Mouse (Mus musculus) CD4-positive, CD25-positive, alpha-beta regulatory T cell, adult 2 months (primary cell): ENCODE measurements around the gene Nsf.
"Not testable (repeated sequence)": the region's sequence is repeated elsewhere in the genome, so short reads cannot be mapped to it uniquely, and the experiment has no call there.

Experiments used
- DNase-seq: peaks from one replicate; pipeline ENCODE4 v3.0.0-alpha.2; 2012; ENCODE audit warnings: low read depth, low spot score

Nsf gene

GRCm38 (mm10) chr11:103896056-103896455 lies 57.8 kb downstream of the Nsf start:
- DNase-seq: no peak

DNA sequence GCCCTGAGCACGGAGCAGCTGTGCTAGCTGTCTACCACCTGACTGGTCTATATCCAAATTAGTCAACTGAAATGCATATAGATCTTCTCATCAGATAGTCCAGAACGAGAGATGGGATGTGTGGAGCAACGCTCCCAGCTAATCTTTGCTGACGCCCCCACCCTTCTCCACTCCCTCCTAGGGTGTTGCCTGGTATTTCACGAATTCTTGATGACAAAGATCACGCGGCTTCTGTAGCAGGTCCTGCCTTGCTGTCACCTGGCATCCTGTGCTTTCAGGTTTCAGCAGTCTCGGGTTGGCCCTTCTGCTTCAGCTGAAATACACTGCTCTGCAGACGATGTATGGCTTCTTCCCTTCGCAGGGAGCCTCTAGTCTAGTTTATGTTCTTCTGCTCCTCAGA lies 61.0 kb downstream of the Nsf start:
- no peak for DNase-seq

GRCm38 (mm10) chr11:103891781-103892180 lies 62.1 kb downstream of the Nsf start:
- DNase-seq: no peak

- DNase-seq: no peak
Measured at GRCm38 (mm10) chr11:103890337-103891186, 63.3 kb downstream of the Nsf start.

- DNase-seq: no peak
Measured at GRCm38 (mm10) chr11:103887724-103888410, 66.0 kb downstream of the Nsf start.

GRCm38 (mm10) chr11:103884749-103885383 lies 69.0 kb downstream of the Nsf start:
- no peak for DNase-seq

GRCm38 (mm10) chr11:103883793-103884192 lies 70.1 kb downstream of the Nsf start:
- no peak for DNase-seq

- not testable (repeated sequence) for DNase-seq
Measured at GRCm38 (mm10) chr11:103879476-103879875, 74.4 kb downstream of the Nsf start.

DNA sequence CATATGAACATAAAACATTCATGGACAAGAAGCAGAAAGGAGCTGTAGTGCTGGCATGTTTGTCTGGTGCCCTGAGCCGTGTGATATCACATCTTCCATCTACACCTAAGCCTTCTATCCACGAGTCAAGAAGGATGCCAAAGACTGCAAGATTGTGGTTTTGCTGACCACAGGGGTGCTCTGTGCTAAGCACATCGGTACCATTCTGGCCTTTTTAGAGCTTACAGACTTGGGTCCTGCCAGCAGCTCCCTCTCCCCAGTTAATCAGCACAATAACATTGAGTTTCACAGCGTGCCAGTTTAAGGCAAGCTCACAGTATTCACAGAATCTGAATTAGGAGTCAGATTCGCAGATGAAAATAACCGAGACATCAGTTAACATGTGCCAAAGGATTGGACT lies 75.4 kb downstream of the Nsf start:
- DNase-seq: no peak

GRCm38 (mm10) chr11:103870352-103870751 lies 83.5 kb downstream of the Nsf start:
- no peak for DNase-seq

DNA sequence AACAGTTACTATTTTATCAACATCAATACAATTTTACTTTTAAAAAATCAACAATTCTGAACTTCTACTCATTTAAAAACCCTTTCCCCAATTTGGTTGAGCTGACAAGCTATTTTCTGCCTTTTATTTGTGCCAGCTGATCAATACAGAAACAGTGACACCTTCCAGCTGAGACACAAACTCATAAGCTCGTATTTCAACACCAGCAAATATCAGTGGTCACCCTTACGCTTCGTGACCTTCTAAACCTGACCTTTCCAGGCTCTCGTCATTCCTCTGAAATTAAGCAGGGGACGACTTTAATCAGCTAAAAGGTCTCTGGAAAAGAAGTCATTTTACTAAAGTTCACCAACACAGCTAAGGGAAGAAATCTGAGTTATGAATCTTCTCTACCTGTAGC lies 86.2 kb downstream of the Nsf start:
- no peak for DNase-seq

DNA sequence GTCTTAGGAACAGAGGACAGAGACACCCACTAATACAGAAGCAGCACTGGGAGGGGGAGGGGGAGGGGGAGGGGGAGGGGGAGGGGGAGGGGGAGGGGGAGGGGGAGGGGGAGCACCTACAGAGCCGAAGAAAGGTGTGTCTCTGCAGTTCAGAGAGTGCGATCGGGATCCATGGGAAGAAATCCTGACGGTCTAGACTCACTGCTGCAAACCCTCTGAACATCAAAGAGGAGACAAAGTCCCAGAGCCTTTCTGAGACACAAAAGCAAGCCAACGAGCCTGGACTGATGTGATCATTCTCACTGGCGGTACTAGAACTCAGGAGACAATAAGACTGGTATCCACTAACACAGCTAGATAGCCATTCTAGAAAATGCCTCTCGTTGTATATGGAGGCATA lies 88.5 kb downstream of the Nsf start:
- no peak for DNase-seq

DNA sequence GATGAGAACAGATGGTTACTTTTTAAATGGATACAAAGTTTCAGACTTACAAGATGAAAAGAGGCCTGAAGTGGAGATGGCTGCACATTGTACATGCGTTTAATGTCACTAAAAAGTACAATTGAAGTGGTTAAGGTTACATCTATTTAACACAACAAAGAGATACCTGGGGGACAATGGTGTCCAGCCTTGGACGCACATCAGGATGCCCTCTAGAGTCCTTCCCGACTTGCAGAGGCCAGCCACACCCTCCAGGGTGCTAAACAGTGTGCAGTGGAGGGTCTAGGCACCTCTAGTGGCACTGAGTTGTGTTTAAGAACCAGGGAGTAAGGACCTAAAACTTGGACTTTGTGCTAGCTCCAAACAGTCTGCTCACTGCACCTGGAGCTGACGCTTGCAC lies 89.4 kb downstream of the Nsf start:
- DNase-seq: no peak

DNA sequence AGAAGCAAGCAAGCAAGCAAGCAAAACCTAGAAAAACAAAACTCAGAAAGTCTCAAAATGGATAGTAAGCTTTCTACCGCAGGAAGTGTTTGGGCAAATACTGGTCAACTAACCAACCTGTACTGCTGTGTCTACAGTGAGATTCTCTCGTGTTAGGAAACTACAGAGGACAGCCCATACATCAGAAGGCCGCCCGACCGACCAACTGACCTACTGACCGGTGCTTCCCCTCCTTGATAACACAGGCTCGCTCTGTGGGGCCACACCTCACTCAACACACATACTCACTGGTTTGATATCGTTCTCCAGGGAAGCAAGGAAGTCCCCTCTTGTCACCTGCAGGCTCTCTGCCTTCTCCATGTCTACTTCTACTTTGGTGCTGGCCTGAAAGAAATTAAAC lies 90.9 kb downstream of the Nsf start:
- DNase-seq: no peak

- DNase-seq: peak; percentile 26
Measured at GRCm38 (mm10) chr11:103859933-103860610, 93.8 kb downstream of the Nsf start.

GRCm38 (mm10) chr11:103858760-103859159 lies 95.1 kb downstream of the Nsf start:
- no peak for DNase-seq

- no peak for DNase-seq
Measured at GRCm38 (mm10) chr11:103856641-103857040, 97.2 kb downstream of the Nsf start.

DNA sequence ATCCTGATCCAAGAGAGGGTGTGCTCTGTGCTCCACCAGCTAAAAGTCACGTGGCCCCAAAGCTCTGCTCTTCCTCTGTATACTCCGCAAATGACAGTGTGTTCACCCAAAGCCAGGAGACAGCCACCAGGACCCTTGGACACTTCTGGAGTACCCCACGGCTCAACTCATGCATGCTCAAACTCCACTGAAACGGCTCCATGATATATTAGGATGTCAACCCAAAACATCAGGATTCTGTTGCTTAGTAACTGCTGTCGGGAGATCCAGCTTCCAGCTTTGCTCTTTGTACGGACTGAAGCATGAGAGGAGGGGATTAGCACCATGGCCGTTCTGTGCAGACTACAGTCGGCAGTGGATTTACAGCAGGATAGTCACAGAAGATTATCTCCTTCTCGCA lies 99.6 kb downstream of the Nsf start:
- DNase-seq: no peak

GRCm38 (mm10) chr11:103853284-103853920 lies 100.5 kb downstream of the Nsf start:
- no peak for DNase-seq

DNA sequence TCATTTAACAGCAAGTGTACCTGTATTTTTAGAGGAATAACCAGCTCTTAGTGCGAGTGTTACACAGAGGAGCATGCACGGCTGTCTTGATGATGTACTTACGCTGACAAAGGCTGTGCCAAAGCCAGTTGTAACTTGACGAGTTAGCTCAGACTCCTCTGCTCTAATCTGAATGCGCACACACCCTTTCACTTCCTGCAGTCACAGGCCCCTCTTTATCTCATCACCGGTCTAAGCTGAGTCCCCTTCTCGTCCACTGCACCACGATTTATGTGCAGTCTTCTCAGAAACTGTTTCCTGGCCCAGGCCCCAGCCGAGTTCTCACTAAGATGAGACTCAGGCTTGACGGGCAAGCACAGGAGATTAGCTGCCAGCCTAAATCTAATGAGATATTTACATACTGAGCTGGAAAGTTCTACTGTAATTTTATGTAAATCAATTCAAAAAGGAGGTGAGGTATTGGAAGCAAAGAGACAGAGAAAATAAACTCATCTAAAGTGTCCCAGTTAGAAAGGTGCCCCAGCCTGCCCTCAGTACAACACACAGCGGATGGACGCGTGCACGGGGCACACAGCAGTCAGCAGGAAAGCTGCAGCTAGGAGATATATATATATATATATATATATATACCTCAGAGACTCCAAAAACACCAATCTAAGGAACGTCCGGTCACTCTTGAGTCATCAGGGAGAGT lies 101.1 kb downstream of the Nsf start:
- DNase-seq: no peak

GRCm38 (mm10) chr11:103848287-103848686 lies 105.6 kb downstream of the Nsf start:
- DNase-seq: no peak
